Mouse (Mus musculus) spleen, postnatal 10 days (tissue): ENCODE results near the gene Supt4a.
A peak's percentile ranks its signal among the peaks of the same experiment; 100 is the strongest.

Experiments
- DNase-seq, 2 experiments: peaks; one replicate each; pipeline ENCODE4 v3.0.0; 2021 to 2022; ENCODE audit warnings: low spot score in 2 of 2

Gene Supt4a

DNA sequence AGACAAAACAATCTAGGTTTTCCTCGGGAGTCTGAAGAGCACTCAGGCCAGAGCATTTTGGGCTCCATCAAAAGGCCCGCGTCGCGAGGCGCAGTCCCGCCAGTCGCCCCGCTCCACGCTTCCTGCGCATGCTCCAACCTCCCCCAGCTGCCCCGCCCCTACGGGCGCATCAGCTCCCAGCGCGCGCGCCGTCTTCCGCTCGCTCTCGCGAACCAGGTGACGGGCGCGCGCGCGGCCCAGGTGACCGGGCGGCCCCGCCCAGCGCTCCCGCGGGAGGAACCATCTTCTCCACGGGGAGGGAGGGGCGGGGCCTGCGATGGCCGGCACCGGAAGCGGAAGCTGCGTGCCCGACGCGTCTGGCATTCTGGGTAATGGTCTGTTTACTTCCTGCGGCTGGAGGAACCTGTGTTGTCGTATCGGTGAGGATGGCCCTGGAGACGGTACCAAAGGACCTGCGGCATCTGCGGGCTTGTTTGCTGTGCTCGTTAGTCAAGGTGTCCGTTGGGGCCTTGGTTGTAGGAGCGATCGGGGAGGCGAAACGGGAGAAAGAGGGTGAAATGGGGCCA lies at the start of gene Supt4a:
Gene Supt4a (plus strand): TSS at position 378 of the 566 bp plus-strand sequence.
- peak; percentile 95 to 99 for DNase-seq

- DNase-seq, result no peak
Observed at GRCm38 (mm10) chr11:87688478-87689203, 48.7 kb upstream of the Supt4a start.

GRCm38 (mm10) chr11:87689402-87689808 lies 47.9 kb upstream of the Supt4a start:
- DNase-seq, result no peak

GRCm38 (mm10) chr11:87690054-87690740 lies 47.2 kb upstream of the Supt4a start:
- peak; percentile 30 to 53 for DNase-seq

- DNase-seq, result no peak
Observed at GRCm38 (mm10) chr11:87697131-87697682, 40.1 kb upstream of the Supt4a start.

DNA sequence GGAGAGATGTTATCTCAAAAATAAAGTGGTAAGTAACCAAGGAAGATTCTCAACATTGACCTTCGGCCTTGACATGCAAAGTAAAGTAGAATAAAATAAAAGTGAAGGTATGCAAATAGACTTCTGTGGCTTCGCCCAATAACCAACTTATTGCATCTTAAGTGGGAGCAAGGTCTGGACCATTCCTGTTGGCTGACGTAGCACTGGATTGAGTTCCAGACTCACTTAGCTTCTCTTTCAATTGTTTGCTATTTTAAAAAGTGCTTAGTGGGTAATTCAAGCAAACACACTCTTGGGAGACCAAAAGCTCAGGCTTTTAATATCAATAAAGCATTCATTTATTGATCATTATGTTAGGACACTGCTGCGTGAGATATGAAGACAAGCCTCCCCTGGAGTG lies 39.2 kb upstream of the Supt4a start:
- no peak for DNase-seq

DNA sequence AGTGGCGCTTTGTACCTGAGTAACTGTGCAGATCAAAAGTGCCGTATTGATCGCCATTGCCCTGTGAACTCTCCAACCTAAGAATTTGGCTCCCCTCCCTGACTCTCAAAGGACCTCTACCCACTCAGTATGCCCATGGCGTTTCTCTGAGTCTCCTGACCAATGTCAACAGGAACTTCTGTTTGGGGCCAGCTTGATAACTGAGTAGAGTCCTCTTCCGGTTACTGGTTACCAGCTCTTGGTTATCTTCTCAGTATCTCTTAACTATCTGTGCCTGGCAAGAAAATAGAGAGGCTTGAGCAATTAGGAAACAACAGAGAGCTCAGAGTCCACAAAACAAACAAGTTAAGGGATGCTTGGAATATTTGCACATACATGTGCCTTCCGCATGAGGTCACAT lies 36.2 kb upstream of the Supt4a start:
- DNase-seq, result no peak

- DNase-seq, result no peak
Observed at GRCm38 (mm10) chr11:87701877-87702620, 35.3 kb upstream of the Supt4a start.

- no peak for DNase-seq
Observed at GRCm38 (mm10) chr11:87703654-87704053, 33.7 kb upstream of the Supt4a start.

GRCm38 (mm10) chr11:87704289-87704688 lies 33.1 kb upstream of the Supt4a start:
- DNase-seq, result no peak

DNA sequence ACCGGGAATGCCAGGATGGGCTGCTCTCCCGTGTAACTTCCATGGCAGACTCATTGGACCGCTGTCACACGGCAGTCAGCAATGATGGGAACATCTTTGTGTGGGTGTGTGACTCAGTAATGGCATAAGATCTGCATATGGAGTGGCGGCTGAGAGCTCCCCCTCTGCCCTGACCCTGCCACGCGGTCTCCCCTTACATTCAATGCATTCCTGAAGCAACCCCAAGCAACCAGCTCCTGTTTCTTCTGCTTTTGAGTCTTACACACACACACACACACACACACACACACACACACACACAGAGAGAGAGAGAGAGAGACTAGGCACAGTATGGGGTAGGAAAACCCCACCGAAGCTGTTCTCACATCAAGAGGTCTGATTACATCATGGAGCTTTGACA lies 29.8 kb upstream of the Supt4a start:
- DNase-seq, result no peak

GRCm38 (mm10) chr11:87708979-87709378 lies 28.4 kb upstream of the Supt4a start:
- DNase-seq, result no peak

DNA sequence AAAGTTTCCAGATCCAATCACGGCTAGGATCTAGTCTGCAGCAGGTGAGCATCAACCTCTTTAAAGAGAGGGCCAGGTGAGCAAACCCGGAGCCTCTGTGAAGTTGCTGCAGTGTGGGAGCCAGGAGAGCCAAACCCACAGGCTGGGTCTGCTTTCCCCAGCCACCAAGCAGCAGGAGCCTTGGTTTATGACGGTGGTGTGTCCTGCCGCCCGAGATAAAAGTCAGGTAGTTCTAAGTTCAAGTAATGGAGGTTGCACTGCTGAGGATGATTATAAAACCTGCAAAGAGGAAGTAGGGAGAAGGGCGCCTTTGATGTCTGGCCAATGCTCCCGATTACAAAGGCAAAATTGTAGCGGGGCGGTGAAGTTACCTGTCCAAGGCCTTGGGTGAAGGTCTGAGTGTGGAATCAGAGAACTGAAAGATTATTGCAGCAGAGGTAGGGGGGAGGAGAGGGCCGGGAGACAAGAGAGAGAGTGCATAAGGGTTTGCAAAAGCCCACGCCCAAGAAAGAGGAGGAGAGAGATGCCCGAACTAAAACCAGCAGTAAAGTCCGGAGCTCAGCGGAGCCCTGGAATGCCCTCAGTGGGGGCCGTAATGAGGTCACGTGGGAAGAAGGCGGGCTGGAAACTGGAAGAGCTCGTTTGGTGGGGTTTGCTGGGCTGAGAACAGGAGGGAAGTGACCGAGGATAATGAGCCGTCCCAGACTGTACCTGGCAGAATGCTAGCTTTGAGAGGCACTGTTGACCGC lies 27.7 kb upstream of the Supt4a start:
- peak in 1 of 2 experiments; percentile 21 for DNase-seq

DNA sequence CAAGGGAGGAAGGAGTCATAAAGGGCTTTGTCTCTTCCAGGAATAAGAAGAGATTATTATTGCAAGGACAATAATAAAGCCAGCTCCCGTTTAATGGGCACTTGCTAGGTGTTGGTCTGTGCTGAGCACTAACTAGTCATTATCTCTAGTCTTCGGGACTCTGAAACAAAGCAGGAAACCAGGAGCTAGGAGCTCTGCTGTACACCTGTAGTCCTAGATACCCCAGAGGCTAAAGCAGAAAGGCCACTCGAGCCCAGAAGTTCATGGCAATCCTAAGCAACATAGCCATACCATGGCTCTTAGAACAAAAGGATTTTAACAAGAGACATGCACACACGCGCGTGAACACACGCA lies 27.1 kb upstream of the Supt4a start:
- no peak for DNase-seq

- DNase-seq, result no peak
Observed at GRCm38 (mm10) chr11:87712188-87712587, 25.2 kb upstream of the Supt4a start.

- DNase-seq, result no peak
Observed at GRCm38 (mm10) chr11:87715999-87716398, 21.4 kb upstream of the Supt4a start.

DNA sequence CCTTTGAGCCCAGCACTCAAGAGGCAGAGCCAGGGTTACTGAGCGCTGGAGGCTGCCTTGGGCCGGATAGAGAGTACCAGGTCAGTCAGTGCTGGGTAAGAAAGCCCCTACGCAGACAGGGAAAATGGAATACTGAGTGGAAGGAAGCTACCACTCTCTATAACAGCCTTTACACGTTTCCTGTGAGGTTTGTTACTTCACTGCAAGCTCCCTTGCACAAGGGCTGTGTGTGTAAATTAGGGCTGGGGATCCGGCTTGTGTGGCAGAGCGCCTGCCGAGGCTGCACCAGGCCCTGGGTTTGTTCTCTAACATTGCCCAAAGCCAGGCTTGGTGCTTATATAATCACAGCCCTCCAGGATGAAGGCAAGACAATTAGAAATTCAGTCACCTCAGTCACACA lies 17.8 kb upstream of the Supt4a start:
- peak in 1 of 2 experiments; percentile 29 for DNase-seq

- peak in 1 of 2 experiments; percentile 49 for DNase-seq
Observed at GRCm38 (mm10) chr11:87720324-87720723, 17.0 kb upstream of the Supt4a start.

- DNase-seq, result peak in 1 of 2 experiments; percentile 40
Observed at GRCm38 (mm10) chr11:87720839-87721238, 16.5 kb upstream of the Supt4a start.

DNA sequence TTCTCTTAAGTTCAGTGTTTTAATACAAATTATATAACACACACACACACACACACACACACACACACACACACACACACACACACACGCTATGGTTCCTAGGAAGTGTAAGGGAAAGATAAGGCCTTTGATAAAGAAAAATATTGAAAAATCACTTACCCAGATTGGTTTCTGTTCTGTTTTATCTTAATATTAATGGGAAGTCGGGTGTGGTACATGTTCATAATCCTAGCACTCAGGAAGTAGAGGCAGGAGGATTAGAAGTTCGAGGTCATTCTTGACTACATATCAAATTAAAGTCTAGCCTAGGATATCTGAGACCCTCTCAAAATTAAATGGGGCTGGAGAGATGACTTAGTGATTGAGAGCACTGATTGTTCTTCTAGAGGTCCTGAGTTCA lies 15.2 kb upstream of the Supt4a start:
- DNase-seq, result no peak

GRCm38 (mm10) chr11:87722891-87723290 lies 14.5 kb upstream of the Supt4a start:
- DNase-seq, result no peak
